Mouse (Mus musculus): ENCODE data around the gene Plp1. TPM values are rescaled to one million over a fixed set of nuclear protein-coding genes. Genes with fewer than 3 reads are reported as not detected.

Plp1 gene
- polyA plus RNA-seq, 1 experiment = 0.04 TPM

GRCm38 (mm10) chrX:136868061-136869040, 45.9 kb downstream of the Plp1 start, which contains the start of gene Rab9b:
Rab9b (minus strand) TSS chrX:136868755.
- H3K4me3 ChIP-seq (ENCODE audit: insufficient read depth, poor library complexity, severe bottlenecking) = no peak within 1 kb of the TSS
- no peak within 1 kb of the TSS for H3ac ChIP-seq (ENCODE audit: control insufficient read depth, insufficient read length, low read depth)
- H3K79me2 ChIP-seq (ENCODE audit: control insufficient read depth, insufficient read depth) = no peaks in the 10 kb centered on the region
- no peaks in the 10 kb centered on the region for H3K36me3 ChIP-seq (ENCODE audit: control insufficient read depth, insufficient read depth)
- H3K79me3 ChIP-seq (ENCODE audit: low read depth) = no peaks in the 10 kb centered on the region
- no peaks in the 10 kb centered on the region for H3K27me3 ChIP-seq (ENCODE audit: control insufficient read depth, insufficient read depth, insufficient read length)
- TF ChIP-seq CEBPB (IDR thresholded peaks at IDR 0.05; ENCODE audit: low read depth) = no peak
- TF ChIP-seq MYOD1 (IDR thresholded peaks at IDR 0.05; ENCODE audit: control insufficient read depth, insufficient read length, low read depth) = no peak
- TF ChIP-seq FOSL1 (IDR thresholded peaks at IDR 0.05; ENCODE audit: insufficient read depth, low read length, poor library complexity, severe bottlenecking) = no peak
- no peak for TF ChIP-seq MYOG (IDR thresholded peaks at IDR 0.05; ENCODE audit: control insufficient read depth, extremely low read depth, insufficient read length)
- no peak for TF ChIP-seq MAX (IDR thresholded peaks at IDR 0.05)
- no peak for TF ChIP-seq USF1 (IDR thresholded peaks at IDR 0.05; ENCODE audit: low read depth)

Other genes with a start within 250 kb of the Plp1 start
- gene Tceal3, start 231.8 kb upstream of the Plp1 start, polyA plus RNA-seq (2012; fragmentation: generic; extraction: Trizol) = 0.18 TPM
- gene Tceal1, start 114.7 kb upstream of the Plp1 start, polyA plus RNA-seq (2012; fragmentation: generic; extraction: Trizol) = 0.42 TPM
- 225 TPM for gene Morf4l2, start 79.0 kb upstream of the Plp1 start, polyA plus RNA-seq (2012; fragmentation: generic; extraction: Trizol)
- not detected for gene Glra4, start 42.5 kb upstream of the Plp1 start, polyA plus RNA-seq (2012; fragmentation: generic; extraction: Trizol)
- not detected for gene Rab9b, start 46.1 kb downstream of the Plp1 start, polyA plus RNA-seq (2012; fragmentation: generic; extraction: Trizol)
- gene H2bfm, start 104.7 kb downstream of the Plp1 start, polyA plus RNA-seq (2012; fragmentation: generic; extraction: Trizol) = not detected
- not detected for gene Tmsb15b2, start 152.8 kb downstream of the Plp1 start, polyA plus RNA-seq (2012; fragmentation: generic; extraction: Trizol)
- 0.07 TPM for gene Tmsb15l, start 154.2 kb downstream of the Plp1 start, polyA plus RNA-seq (2012; fragmentation: generic; extraction: Trizol)
- not detected for gene Tmsb15b1, start 154.2 kb downstream of the Plp1 start, polyA plus RNA-seq (2012; fragmentation: generic; extraction: Trizol)
- gene Zcchc18, start 170.5 kb downstream of the Plp1 start, polyA plus RNA-seq (2012; fragmentation: generic; extraction: Trizol) = 0.04 TPM
- 1.6 TPM for gene Slc25a53, start 215.6 kb downstream of the Plp1 start, polyA plus RNA-seq (2012; fragmentation: generic; extraction: Trizol)
- gene Fam199x, start 226.9 kb downstream of the Plp1 start, polyA plus RNA-seq (2012; fragmentation: generic; extraction: Trizol) = 0.97 TPM

All from C2C12 (cell line).